Mouse (Mus musculus): ENCODE data around the gene Ndufaf3. TPM values are rescaled to one million over a fixed set of nuclear protein-coding genes. Genes with fewer than 3 reads are reported as not detected.
A peak's percentile ranks its signal among the peaks of the same experiment; 100 is the strongest.
"Not testable (repeated sequence)": the region's sequence is repeated elsewhere in the genome, so short reads cannot be mapped to it uniquely, and the experiment has no call there.

Gene Ndufaf3
- total RNA-seq (2021), result 10 to 100 TPM; 61.9 to 88.1 TPM
- polyA plus RNA-seq (2012; rRNA removed), result 60.7 and 69.1 TPM in 2 replicates
- long read RNA-seq, transcript Ndufaf3-201 (5 exons, 1,487 nt), result major isoform, 46 of 48 reads
- long read RNA-seq, partial matches to known transcripts, result 0 of 48 reads
- long read RNA-seq, other reads (novel, unspliced or antisense), result 2 of 48 reads

GRCm38 (mm10) chr9:108566815-108567776 lies at the start of gene Ndufaf3:
Gene Ndufaf3, minus strand, starts transcription at chr9:108567434.
- peak within 1 kb of the TSS; percentile 76 for H3K9ac ChIP-seq (ENCODE audit: low read depth, low read length)
- no peaks in the 10 kb centered on the region for H3K79me2 ChIP-seq (replicated peaks; ENCODE audit: control insufficient read depth, insufficient read depth, low read length)
- WGBS, result under 1% methylated on average over 73 of the region's 73 CpGs
- intact Hi-C loops (cut with DNase I), result loop anchor here (2.0 kb wide), 1 partner anchor 50 kb away; the partner anchor contains the start of gene Qrich1
- peaks cover 7% of the 10 kb centered on the region for H3K4me1 ChIP-seq (ENCODE audit: control insufficient read depth, insufficient read depth, low read length)
- H3K4me3 ChIP-seq, result peak within 1 kb of the TSS; percentile 88
- H3K36me3 ChIP-seq (ENCODE audit: control insufficient read depth, insufficient read depth, low read length), result no peaks in the 10 kb centered on the region
- no peaks in the 10 kb centered on the region for H3K27me3 ChIP-seq (ENCODE audit: control insufficient read depth, insufficient read depth, low read length)
- DNase-seq, result peak; percentile 97
- H3K27ac ChIP-seq, result peak within 1 kb of the TSS; percentile 95
- TF ChIP-seq CTCF (IDR thresholded peaks at IDR 0.05) (no peak; the same call in none of the 2 replicates), POLR2A (IDR thresholded peaks at IDR 0.05; ENCODE audit: insufficient read depth, low read depth, low read length) (peak; percentile 99), EP300 (IDR thresholded peaks at IDR 0.05; ENCODE audit: insufficient read depth, low read depth, low read length) (peak; percentile 81)

GRCm38 (mm10) chr9:108611488-108611887 lies 44.3 kb upstream of the Ndufaf3 start:
- DNase-seq, result no peak
- intact Hi-C loops (cut with DNase I), result no loop called here
- no peaks in the 10 kb centered on the region for H3K4me1 ChIP-seq (ENCODE audit: control insufficient read depth, insufficient read depth, low read length)
- H3K79me2 ChIP-seq (replicated peaks; ENCODE audit: control insufficient read depth, insufficient read depth, low read length), result no peaks in the 10 kb centered on the region
- no peak for TF ChIP-seq CTCF (IDR thresholded peaks at IDR 0.05)
- no peak for TF ChIP-seq EP300 (IDR thresholded peaks at IDR 0.05; ENCODE audit: insufficient read depth, low read depth, low read length)
- TF ChIP-seq POLR2A (IDR thresholded peaks at IDR 0.05; ENCODE audit: insufficient read depth, low read depth, low read length), result no peak
- H3K27ac ChIP-seq, result no peak overlapping the region
- WGBS, result 87% methylated on average over 10 of the region's 10 CpGs
- no peak overlapping the region for H3K4me3 ChIP-seq
- H3K9ac ChIP-seq (ENCODE audit: low read depth, low read length), result no peak overlapping the region
- H3K27me3 ChIP-seq (ENCODE audit: control insufficient read depth, insufficient read depth, low read length), result no peaks in the 10 kb centered on the region
- H3K36me3 ChIP-seq (ENCODE audit: control insufficient read depth, insufficient read depth, low read length), result peaks cover 2% of the 10 kb centered on the region; the same call in 1 of the 2 replicates

GRCm38 (mm10) chr9:108608889-108609288 lies 41.7 kb upstream of the Ndufaf3 start:
- Histone ChIP-seq H3K27me3 (ENCODE audit: control insufficient read depth, insufficient read depth, low read length) (no peaks in the 10 kb centered on the region), H3K27ac (no peak overlapping the region), H3K9ac (ENCODE audit: low read depth, low read length) (no peak overlapping the region), H3K79me2 (replicated peaks; ENCODE audit: control insufficient read depth, insufficient read depth, low read length) (no peaks in the 10 kb centered on the region), H3K4me1 (ENCODE audit: control insufficient read depth, insufficient read depth, low read length) (no peaks in the 10 kb centered on the region), H3K36me3 (ENCODE audit: control insufficient read depth, insufficient read depth, low read length) (no peaks in the 10 kb centered on the region; the same call in 1 of the 2 replicates), H3K4me3 (no peak overlapping the region)
- 75% methylated on average over 4 of the region's 4 CpGs for WGBS
- no peak for DNase-seq
- TF ChIP-seq EP300 (IDR thresholded peaks at IDR 0.05; ENCODE audit: insufficient read depth, low read depth, low read length) (no peak), CTCF (IDR thresholded peaks at IDR 0.05) (no peak), POLR2A (IDR thresholded peaks at IDR 0.05; ENCODE audit: insufficient read depth, low read depth, low read length) (no peak)
- intact Hi-C loops (cut with DNase I), result no loop called here

- not testable (repeated sequence) for H3K36me3 ChIP-seq (ENCODE audit: control insufficient read depth, insufficient read depth, low read length)
Measured at GRCm38 (mm10) chr9:108607929-108608328, 40.7 kb upstream of the Ndufaf3 start.

GRCm38 (mm10) chr9:108601986-108602385 lies 34.8 kb upstream of the Ndufaf3 start:
- no peak overlapping the region for H3K4me3 ChIP-seq
- TF ChIP-seq CTCF (IDR thresholded peaks at IDR 0.05), result no peak
- no peak for TF ChIP-seq EP300 (IDR thresholded peaks at IDR 0.05; ENCODE audit: insufficient read depth, low read depth, low read length)
- TF ChIP-seq POLR2A (IDR thresholded peaks at IDR 0.05; ENCODE audit: insufficient read depth, low read depth, low read length), result no peak
- H3K79me2 ChIP-seq (replicated peaks; ENCODE audit: control insufficient read depth, insufficient read depth, low read length), result no peaks in the 10 kb centered on the region
- H3K4me1 ChIP-seq (ENCODE audit: control insufficient read depth, insufficient read depth, low read length), result no peaks in the 10 kb centered on the region
- H3K27me3 ChIP-seq (ENCODE audit: control insufficient read depth, insufficient read depth, low read length), result no peaks in the 10 kb centered on the region
- peak in 1 of 2 experiments; percentile 14 for DNase-seq
- intact Hi-C loops (cut with DNase I), result no loop called here
- no peak overlapping the region for H3K9ac ChIP-seq (ENCODE audit: low read depth, low read length)
- H3K27ac ChIP-seq, result no peak overlapping the region
- WGBS, result 69% methylated on average over 4 of the region's 4 CpGs
- no peaks in the 10 kb centered on the region for H3K36me3 ChIP-seq (ENCODE audit: control insufficient read depth, insufficient read depth, low read length)

More at GRCm38 (mm10) chr9:108607929-108608328, 40.7 kb upstream of the Ndufaf3 start:
- H3K9ac ChIP-seq (ENCODE audit: low read depth, low read length); H3K4me1 ChIP-seq (ENCODE audit: control insufficient read depth, insufficient read depth, low read length); H3K27ac ChIP-seq; H3K27me3 ChIP-seq (ENCODE audit: control insufficient read depth, insufficient read depth, low read length); H3K79me2 ChIP-seq (replicated peaks; ENCODE audit: control insufficient read depth, insufficient read depth, low read length); DNase-seq; H3K4me3 ChIP-seq; intact Hi-C loops (cut with DNase I): not testable (repeated sequence)
- WGBS, result 68% methylated on average over 5 of the region's 5 CpGs

GRCm38 (mm10) chr9:108600011-108600410 lies 32.8 kb upstream of the Ndufaf3 start:
- DNase-seq, result no peak
- Histone ChIP-seq H3K4me3 (no peak overlapping the region), H3K36me3 (ENCODE audit: control insufficient read depth, insufficient read depth, low read length) (no peaks in the 10 kb centered on the region), H3K9ac (ENCODE audit: low read depth, low read length) (no peak overlapping the region), H3K79me2 (replicated peaks; ENCODE audit: control insufficient read depth, insufficient read depth, low read length) (no peaks in the 10 kb centered on the region), H3K27me3 (ENCODE audit: control insufficient read depth, insufficient read depth, low read length) (no peaks in the 10 kb centered on the region), H3K27ac (no peak overlapping the region), H3K4me1 (ENCODE audit: control insufficient read depth, insufficient read depth, low read length) (no peaks in the 10 kb centered on the region; the same call in 1 of the 2 replicates)
- 26% methylated on average over 2 of the region's 2 CpGs for WGBS
- intact Hi-C loops (cut with DNase I), result no loop called here
- TF ChIP-seq POLR2A (IDR thresholded peaks at IDR 0.05; ENCODE audit: insufficient read depth, low read depth, low read length) (no peak), CTCF (IDR thresholded peaks at IDR 0.05) (no peak), EP300 (IDR thresholded peaks at IDR 0.05; ENCODE audit: insufficient read depth, low read depth, low read length) (no peak)

All from heart, adult 2 months (tissue).